Mouse (Mus musculus) brown adipose tissue, adult 24 weeks (tissue): ENCODE measurements around the gene Car12. TPM values are rescaled to one million over a fixed set of nuclear protein-coding genes. Genes with fewer than 3 reads are reported as not detected.
A peak's percentile ranks its signal among the peaks of the same experiment; 100 is the strongest.
"Not testable (repeated sequence)": the region's sequence is repeated elsewhere in the genome, so short reads cannot be mapped to it uniquely, and the experiment has no call there.

Source experiments
- H3K27ac ChIP-seq: fragments of 200-500 bp; replicated peaks from 2 replicates; pipeline ENCODE4 v1.5.1; 2012; ENCODE audit warnings: low read depth, mild to moderate bottlenecking, low read length
- H3K4me1 ChIP-seq: fragments of 200-500 bp; 2 replicates; pipeline ENCODE4 v1.6.1; 2012; ENCODE audit warnings: low read length, mixed read lengths; ENCODE audit not compliant: control insufficient read depth, insufficient read depth, insufficient read length
- H3K4me3 ChIP-seq: fragments of 200-500 bp; 2 replicates; pipeline ENCODE4 v1.5.1; 2012; ENCODE audit warnings: low read depth, mild to moderate bottlenecking, low read length, moderate library complexity; ENCODE audit not compliant: insufficient read depth
- polyA plus RNA-seq: library from polyadenylated mRNA; stranded (reverse); fragments of >200 nt; gene quantifications from 2 replicates; pipeline ENCODE4 v1.2.4, GENCODE M21; 2012; ENCODE audit not compliant: missing spikeins, insufficient read depth, insufficient read length

Gene Car12
- polyA plus RNA-seq, 1 experiment = 0.99 TPM

DNA sequence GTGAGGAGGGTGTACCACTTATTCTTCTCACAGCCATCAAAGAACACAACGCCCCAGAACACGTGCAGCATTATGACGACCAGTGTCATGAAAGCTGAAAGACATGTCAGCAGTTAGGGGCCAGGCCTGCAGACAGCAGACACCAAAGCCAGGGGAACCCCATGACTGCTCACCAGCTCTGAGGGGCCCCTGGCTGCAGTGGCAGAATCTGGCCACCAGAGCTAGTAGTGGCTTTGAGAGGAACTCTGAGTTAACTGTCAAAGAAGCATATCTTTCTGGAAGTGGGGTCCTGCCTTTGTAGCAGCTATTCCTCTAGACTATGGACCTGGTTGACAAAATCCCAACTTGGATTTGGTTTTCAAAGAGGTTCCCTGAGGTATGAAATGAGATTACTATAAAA lies 71.1 kb downstream of the Car12 start:
- H3K4me3 ChIP-seq, H3K4me1 ChIP-seq, H3K27ac ChIP-seq: not testable (repeated sequence)

GRCm38 (mm10) chr9:66787821-66788220 lies 74.3 kb downstream of the Car12 start:
- no peak overlapping the region for H3K4me3 ChIP-seq
- no peaks in the 10 kb centered on the region for H3K4me1 ChIP-seq
- no peak overlapping the region for H3K27ac ChIP-seq

GRCm38 (mm10) chr9:66794629-66795463 lies 81.4 kb downstream of the Car12 start:
- H3K27ac ChIP-seq = peak overlapping the region; percentile 9; the same call in 1 of the 2 replicates
- H3K4me3 ChIP-seq = peak overlapping the region; percentile 75
- H3K4me1 ChIP-seq = no peaks in the 10 kb centered on the region

DNA sequence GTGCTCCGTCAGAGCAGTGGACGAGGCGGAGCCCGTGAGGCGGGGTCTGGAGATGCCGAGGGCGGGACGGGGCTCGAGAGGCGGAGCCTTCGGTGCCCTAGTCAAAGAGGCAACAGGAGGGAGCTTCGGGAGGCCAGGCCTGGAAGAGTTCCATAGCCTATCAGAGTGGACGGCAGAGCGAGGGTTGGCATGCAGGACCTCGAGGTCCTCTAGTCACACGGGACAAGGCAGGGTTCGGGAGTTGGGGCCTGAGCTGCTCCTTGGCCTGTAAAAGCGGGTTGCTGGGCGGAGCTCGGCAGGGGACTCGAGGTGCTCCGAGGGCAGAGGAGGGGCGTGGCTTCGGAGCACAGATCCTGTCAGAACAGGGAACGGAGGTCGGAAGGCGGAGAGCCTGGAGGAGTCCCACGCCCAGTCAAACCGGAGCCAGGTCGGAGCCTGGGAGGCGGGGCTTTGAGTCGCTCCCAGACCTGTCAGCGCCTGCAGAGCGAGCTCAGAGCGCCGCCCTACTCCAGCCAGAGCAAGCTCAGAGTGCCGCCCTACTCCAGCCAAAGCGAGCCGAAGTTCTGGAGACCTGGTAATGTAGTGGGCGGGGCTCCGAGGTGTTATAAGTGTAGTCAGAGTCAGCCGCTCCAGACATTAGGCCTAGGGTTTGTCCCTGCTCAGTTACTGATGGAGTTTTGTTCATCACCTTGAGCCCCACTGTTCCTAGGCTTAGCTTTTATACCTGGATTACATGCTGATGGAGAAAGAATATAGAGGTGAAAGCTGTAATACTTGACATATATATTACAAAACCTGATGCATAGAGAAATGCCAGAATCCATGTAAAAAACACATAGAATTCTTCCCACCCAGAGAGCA lies 82.2 kb downstream of the Car12 start, which contains the start of gene Aph1b:
Gene Aph1b (minus strand): TSS at position 27 of the 861 bp plus-strand sequence.
- Histone ChIP-seq H3K4me1 (no peaks in the 10 kb centered on the region), H3K27ac (peak within 1 kb of the TSS; percentile 32), H3K4me3 (peak within 1 kb of the TSS; percentile 75)

DNA sequence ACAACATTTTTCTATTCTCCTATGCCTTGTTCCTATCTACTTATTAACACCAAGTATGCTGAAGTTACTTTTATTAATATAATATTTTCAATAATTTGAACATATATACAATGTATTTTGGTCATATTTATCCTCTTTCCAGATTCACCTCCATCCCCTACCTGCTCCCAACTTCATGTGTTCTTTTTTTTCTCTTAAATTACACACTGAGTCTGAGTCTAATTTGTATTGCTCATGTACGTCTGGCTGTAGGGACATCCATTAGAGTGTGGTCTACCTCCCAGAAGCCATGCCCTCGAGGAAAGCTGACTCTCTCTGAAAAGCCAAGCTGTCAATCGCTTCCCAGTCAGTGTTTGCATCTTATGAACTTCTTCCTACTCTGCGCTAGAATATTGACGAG lies 83.3 kb downstream of the Car12 start, which contains the start of gene Gm10647:
Gene Gm10647 (plus strand): TSS at position 301 of the 400 bp plus-strand sequence.
- no peak within 1 kb of the TSS for H3K27ac ChIP-seq
- H3K4me3 ChIP-seq = peak within 1 kb of the TSS; percentile 45
- H3K4me1 ChIP-seq = no peaks in the 10 kb centered on the region

GRCm38 (mm10) chr9:66801947-66802346 lies 88.5 kb downstream of the Car12 start:
- Histone ChIP-seq H3K27ac (no peak overlapping the region), H3K4me1 (no peaks in the 10 kb centered on the region; the same call in 1 of the 2 replicates), H3K4me3 (no peak overlapping the region)

GRCm38 (mm10) chr9:66805951-66806350 lies 92.5 kb downstream of the Car12 start:
- not testable (repeated sequence) for H3K4me1 ChIP-seq, H3K27ac ChIP-seq
- peak overlapping the region; percentile 30; the same call in 1 of the 2 replicates for H3K4me3 ChIP-seq

DNA sequence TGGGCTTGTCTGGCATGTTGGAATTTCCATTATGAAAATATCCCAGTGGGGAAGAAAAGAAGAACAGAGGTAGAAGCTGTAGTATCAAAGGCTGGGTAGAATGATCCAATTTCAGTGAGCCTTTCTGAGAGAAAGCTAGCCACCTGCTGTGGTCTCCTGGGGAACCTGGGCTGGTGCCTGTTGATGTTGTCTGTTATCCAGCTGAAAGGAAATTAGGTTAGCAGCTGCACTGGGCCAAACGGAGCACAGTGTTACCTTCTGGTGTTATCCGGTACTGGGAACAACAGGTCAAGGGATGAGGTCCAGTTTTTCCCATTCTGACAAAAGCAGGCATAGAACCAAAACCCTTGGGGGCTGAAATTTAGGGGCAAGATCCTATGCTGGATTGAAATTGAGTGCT lies 99.9 kb downstream of the Car12 start:
- no peaks in the 10 kb centered on the region for H3K4me1 ChIP-seq
- H3K27ac ChIP-seq = no peak overlapping the region
- H3K4me3 ChIP-seq = no peak overlapping the region

Other genes with a start within 250 kb of the Car12 start
- gene Fbxl22, start 199.1 kb upstream of the Car12 start, polyA plus RNA-seq = not detected in 2 replicates
- 16.8 and 17.9 TPM in 2 replicates for gene Usp3, start 120.5 kb upstream of the Car12 start, polyA plus RNA-seq
- gene Aph1b, start 81.8 kb downstream of the Car12 start, polyA plus RNA-seq = 9.2 and 11.9 TPM in 2 replicates
- not detected in 2 replicates for gene Gm10647, start 83.4 kb downstream of the Car12 start, polyA plus RNA-seq
- gene Aph1c, start 121.0 kb downstream of the Car12 start, polyA plus RNA-seq = 0.24 and 0.42 TPM in 2 replicates
- 8.2 and 8.9 TPM in 2 replicates for gene Rab8b, start 206.0 kb downstream of the Car12 start, polyA plus RNA-seq
- gene Rps27l, start 232.4 kb downstream of the Car12 start, polyA plus RNA-seq = 582 and 811 TPM in 2 replicates